Mouse (Mus musculus): ENCODE measurements around the gene Prdx5.
"Not testable (repeated sequence)": the region's sequence is repeated elsewhere in the genome, so short reads cannot be mapped to it uniquely, and the experiment has no call there.

The Prdx5 gene

DNA sequence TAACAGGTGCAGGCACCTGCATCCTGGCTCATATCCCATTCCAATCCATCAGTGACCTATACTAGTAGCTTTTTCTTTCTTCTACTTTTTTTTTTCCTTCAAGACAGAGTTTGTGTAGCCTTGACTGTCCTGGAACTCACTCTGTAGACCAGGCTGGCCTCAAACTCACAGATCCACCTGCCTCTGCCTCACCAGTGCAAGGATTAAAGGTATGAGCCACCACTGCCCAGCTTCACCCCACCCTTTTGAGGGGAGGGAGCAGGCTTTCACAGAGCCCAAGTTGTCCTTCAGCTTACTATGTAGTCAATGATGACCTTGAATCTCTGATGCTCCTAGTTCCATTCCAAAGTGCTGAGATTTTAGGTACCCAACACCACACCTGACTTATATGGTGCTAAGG, 9.5 kb upstream of the Prdx5 start:
- DNase-seq (ENCODE audit: low read depth in 1 of 2, low spot score in 2 of 2) = no peak

DNA sequence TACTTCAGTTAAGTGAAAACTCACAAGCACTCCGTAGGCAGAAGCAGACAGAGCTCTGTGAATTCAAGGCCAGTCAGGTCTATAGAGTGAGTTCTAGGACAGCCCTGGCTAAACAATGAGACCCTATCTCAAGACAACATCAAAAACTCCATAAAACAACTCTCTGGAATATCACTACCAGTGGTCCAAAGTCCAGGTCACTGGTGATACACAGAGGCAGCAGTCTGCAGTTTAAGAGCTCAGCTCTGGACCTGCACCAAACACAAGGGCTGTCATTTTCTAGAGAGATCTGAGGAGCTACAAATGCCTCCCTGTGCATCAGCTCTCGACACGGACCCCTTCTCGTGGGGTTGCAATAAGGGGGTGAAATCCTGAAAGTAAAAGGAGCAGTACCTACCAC, 8.4 kb upstream of the Prdx5 start:
- DNase-seq (ENCODE audit: low read depth in 1 of 2, low spot score in 2 of 2) = no peak

DNA sequence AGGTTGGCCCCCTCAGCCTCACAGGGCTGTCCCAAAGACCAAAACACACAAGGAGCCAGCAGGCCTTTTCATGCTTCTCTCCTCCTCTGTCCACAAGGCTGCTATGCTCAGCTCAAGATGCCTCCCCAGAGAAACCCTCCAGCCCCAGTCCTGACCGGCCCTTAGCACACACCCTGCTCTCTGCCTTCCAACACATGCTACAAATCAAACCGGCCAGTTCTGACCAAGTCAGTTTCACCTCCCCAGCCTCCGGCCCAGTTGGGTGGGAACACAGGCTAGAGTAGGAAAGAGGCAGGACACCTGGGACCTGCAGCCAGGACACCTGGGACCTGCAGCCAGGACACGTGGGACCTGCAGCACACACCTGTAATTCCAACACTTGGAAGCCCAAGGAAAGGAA, 6.6 kb upstream of the Prdx5 start:
- DNase-seq (ENCODE audit: low read depth in 1 of 2, low spot score in 2 of 2) = no peak

DNA sequence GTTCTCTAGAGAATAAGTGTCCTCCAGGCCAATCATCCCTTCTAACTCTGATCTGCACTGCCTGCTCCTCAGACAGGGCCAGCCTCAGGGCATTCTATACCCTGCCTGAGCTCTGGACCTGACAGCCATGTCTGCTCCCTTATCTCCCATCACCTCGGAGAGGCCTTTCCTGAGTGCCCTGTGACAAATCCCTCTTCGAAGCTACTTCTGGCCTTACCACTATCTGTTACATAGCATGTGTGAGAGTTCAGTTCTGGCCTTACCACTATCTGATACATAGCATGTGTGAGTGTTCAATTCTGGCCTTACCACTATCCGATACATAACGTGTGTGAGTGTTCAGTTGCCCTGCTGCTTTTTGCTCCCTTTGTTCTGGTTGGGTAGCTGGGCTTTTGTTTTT, 5.4 kb upstream of the Prdx5 start:
- no peak for DNase-seq (ENCODE audit: low read depth in 1 of 2, low spot score in 2 of 2)

DNA sequence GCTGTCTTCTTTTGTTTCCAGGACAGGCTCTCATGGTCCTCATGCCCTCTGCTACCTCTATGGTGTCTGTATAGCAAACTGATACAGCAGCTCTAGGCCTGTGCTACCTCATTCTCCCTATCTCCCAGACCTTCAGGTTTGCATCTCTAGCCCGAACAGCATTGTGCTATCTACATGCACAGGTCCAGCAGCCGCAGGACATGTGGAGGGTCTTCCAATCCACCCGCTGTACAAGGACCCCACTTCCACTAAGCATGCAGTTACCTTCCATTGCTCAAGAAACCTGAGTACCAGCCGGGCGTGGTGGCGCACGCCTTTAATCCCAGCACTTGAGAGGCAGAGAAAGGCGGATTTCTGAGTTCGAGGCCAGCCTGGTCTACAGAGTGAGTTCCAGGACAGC, 4.6 kb upstream of the Prdx5 start:
- DNase-seq (ENCODE audit: low read depth in 1 of 2, low spot score in 2 of 2) = no peak

DNA sequence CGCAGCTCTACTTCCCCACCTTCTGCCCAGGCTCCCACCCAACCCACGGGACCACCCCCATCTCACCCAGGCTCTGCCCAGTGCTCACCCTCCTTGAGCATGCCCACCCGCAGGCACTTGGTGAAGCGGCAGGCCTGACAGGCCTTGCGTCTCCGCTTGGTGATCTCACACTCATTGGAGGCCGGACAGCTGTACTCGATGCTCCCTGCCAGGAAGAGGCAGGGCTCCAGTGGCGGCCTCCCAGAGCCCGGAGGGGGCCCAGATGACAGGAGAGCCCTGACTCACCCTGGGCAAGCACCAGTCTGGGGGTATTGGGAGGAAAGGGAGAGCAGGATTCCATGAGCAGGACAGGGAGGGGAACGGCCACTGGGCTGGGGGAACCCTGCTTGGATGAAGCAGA, 4.1 kb upstream of the Prdx5 start:
- DNase-seq (ENCODE audit: low read depth in 1 of 2, low spot score in 2 of 2) = no peak

DNA sequence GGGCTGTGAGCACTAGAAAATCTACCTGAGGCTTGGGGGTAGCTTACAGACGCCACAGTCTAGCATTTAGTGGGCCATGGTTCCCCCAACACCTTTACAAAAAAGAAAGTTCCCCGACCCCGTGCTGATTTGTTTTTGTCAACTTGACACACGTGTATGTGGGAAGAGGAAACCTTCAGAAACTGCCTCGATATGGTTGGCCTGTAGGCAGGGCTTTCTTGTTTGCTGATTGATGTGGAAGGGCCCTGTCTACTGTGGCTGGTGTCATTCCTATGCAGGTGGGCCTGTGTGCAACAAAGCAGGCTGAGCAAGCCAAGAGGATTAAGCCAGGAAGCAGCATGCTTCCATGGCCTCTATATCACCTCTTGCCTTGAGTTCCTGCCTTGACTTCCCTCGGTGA, 3.1 kb upstream of the Prdx5 start:
- no peak for DNase-seq (ENCODE audit: low read depth in 1 of 2, low spot score in 2 of 2)

DNA sequence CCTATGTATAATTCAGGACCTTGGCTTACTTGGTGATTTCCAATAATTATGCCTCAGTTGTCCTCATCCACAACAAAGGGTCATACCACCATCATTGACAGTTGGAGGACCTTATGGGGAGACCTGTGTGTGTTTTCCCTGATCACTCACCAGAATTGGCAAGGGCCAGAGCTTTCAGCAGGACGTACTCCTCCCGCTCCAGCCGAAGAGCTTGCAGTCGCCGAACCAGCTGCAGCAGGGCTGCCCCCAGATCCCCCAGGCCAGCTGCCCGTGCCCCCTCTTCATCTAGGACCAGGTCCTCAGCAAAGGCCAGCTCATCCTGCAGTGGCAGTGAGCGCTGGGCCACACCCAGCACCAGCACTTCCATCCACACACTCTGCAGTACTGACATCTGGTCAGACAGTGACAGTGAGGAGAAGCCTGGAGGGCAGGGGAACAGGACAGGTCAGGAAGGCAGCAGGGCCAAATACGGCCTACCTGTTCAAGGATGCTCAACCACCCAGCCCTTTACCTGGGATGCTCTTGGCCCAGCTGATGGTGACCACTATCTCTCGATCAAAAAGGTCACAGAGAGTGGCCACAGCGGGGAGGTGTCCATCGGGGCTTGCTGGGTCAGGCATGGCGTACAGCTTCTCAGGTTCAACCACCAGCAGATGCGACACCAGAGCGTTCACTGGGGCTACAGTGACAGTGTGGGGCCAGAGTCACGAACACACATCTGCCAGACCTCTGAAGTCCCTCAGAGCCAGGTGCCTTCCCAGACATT, 2.5 kb upstream of the Prdx5 start:
- no peak for DNase-seq (ENCODE audit: low read depth in 1 of 2, low spot score in 2 of 2)

DNA sequence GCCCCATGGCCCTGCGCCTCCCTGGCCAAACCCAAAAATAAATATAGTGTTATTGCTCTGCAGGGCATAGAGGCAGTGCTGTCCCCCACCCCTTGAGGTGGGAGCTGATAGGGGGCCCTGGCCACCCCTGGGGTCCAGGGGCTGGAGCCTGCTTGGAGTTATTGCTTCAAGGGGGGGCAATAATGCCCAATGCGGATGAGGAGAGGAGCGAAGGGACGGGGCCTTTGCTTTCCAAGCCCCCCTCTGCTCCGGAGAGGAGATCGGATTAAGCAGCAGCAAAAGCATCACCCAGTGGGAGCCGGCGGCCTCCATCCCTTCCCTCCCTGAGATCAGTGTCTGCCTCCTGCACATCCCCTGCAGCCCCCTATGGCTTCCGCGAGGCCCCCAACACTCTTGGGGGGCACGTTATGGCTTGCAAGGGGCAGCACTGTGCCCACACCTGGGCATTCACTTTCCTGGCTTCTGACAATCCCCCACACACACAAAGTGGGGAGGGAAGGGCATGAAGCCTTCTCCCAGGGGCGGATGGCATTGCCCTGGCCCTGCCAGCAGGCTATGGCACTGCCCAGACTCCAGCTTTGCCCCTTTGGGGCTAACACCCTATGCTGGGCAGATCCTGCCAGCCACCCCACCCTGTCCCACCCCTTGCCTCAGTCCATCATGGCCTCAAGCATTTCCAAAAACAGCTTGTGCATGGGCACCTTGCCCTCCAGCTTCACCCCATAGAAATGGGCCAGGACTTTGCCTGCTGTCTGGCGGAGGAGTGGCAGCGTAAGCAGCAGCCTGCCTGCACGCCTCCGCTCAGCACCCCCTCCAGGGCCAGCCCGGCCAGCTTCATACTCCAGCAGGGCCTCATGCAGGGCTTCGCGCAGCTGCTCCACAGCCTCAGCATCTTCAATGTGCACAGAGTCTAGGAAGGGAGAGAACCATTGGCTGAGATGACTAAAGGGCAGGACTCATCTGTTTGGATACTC, 1.5 kb upstream of the Prdx5 start:
- DNase-seq (ENCODE audit: low read depth in 1 of 2, low spot score in 2 of 2) = no peak

DNA sequence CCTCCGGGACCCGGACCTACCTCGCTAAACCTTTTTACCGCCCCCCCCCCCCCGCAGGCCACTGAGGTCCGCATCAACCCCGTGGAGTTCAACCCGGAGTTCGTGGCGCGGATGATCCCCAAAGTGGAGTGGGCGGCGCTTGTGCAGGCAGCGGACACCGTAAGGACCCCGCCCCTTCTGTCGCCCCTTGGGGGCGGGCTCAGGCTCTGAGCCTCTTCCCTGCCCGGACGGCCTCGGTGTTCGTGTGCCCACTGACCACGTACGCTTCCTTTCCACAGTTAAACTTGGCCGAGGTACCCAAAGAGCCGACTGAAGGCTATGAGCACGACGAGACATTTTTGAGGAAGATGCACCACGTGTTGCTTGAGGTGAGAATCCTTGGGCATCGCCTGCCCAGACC, 400 bp upstream of the Prdx5 start:
- DNase-seq (ENCODE audit: low read depth in 1 of 2, low spot score in 2 of 2) = not testable (repeated sequence)

DNA sequence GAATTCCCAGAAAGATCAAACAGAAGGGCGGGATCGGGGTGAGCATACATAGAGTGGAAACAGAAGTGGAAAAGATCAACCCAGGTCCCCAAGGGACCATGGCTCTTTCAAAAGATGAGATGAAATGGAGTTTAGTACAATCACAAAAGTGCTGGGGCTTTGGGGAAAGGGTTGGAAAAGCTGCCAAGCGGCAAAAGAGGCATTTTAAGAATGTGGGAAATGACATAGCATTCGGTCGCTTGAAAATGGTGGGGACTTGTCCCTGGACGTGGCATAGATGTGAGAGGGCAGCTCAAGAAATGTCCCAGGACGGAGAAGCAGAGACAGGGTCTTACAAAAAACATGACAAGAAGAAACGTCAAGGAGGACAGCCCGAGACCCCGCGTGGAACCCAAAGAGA, 885 bp downstream of the Prdx5 start:
- DNase-seq (ENCODE audit: low read depth in 1 of 2, low spot score in 2 of 2) = no peak

DNA sequence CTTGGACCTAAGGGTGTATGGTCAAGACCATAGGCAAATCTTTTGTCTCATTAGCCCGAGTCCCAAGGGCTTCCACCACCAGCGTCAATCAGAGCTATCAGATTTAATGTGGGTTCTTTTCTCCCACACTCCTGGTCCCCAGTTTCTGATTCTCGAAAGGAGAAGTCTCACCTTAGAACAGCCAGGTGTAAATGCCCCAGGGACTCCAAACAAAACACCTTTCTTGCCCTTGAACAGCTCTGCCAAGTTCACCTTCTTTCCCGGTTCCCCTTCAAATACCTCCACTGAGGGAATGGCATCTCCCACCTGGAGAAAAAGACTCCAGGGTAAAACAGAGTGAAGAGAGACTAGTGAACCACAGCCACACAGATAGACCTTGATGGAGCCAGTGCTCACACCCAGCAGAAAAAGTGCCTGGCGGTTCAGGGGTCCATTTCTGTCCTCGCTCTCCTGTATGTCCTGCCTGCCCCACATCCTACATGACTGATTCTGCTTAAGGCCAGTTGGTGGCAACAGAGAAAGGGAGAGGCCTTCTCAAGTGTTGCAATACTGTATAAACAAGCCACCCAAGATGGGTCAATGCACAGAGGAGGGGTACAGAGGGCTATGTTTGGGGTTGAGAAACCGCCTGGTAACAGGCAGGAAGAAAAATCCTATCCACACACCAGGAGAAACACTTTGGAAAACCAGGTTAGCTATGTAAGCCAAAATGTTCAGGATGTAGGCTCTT, 1.9 kb downstream of the Prdx5 start:
- no peak for DNase-seq (ENCODE audit: low read depth in 1 of 2, low spot score in 2 of 2)

DNA sequence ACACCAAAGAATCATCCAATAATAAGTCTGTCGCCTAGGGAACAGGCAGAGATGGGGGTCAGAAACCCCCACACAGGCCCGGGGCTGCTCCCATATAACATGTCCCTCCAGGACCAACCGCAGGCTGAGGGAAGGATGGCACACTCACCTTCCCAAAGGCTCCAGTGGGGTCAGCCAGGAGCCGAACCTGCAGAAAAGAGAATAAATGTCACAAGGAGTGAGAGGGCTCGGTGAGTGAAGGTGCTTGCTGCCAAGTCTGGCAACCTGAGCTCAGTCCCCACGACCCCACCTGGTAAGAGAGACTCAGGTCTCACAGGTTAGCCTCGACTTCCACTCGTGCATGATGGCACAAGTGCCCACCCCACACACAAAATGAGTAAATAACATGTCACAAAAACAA, 2.8 kb downstream of the Prdx5 start:
- no peak for DNase-seq (ENCODE audit: low read depth in 1 of 2, low spot score in 2 of 2)

DNA sequence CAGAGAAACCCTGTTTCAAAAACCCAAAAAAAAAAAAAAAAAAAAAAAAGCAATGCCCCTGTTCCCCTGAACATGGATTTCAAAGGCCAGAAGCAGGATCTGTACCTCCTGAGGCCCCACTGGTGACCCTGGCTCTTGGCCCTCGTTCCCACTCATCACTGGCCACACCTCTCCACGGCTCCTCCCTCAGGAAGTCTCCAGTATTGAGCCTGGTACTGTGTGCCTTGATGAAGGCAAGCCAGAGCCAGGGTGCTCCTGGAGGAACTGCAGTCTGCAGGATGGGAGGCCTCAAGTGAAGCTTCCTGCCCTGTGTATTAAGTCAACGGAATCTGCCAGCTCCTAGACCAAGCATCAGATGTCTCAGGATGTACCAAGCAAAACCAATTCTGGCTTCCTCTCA, 3.7 kb downstream of the Prdx5 start:
- no peak for DNase-seq (ENCODE audit: low read depth in 1 of 2, low spot score in 2 of 2)

DNA sequence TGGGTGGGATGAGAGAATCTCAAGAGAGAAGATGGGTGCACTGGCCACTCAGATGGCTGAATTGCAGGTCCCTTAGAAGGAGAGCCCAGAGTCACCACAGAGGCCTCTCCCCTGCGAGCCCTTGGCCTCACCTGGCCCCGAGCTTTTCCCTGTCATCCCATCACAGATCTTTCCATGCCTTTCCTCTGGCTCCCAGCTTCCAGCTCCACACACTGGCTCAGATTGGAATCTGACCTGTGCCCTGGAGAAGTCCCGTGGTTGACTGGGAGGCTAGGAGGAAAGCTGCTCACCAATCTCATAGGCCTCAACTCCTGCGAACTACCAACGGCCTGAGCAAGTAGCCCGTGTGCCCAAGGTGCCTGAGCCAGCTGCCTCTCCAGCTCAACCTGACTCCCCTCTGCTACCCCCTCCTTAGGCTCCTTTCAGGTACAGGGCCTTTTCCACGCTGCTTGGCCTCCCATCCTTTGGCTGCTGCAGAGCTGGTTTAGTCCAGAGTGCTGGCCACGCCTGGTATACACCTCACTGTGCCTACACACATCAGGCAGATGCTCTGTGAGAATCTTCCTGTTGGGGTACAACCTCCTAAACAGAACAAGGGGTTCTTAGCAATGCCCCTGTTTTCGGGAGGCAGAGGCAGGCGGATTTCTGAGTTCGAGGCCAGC, 4.3 kb downstream of the Prdx5 start:
- DNase-seq (ENCODE audit: low read depth in 1 of 2, low spot score in 2 of 2) = no peak

DNA sequence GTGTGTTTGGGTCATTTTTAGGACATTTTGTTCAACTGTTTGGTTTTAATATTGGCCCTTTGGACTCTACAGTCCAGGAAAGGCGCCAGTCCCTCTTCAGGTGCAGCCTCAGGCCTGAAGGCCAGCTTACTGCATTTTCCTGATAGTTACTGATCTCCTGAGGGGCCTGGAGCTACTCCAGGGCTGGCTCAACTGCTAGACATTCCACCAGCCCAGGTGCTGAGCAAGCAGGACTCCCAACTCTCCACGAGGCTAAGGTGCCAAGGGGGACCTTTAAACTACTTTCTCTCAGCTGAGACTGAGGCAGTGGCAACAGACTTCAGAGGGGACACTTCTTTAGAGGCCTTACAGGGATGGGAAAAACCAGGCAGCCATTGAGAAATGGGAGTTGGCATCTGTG, 5.1 kb downstream of the Prdx5 start:
- DNase-seq (ENCODE audit: low read depth in 1 of 2, low spot score in 2 of 2) = no peak

DNA sequence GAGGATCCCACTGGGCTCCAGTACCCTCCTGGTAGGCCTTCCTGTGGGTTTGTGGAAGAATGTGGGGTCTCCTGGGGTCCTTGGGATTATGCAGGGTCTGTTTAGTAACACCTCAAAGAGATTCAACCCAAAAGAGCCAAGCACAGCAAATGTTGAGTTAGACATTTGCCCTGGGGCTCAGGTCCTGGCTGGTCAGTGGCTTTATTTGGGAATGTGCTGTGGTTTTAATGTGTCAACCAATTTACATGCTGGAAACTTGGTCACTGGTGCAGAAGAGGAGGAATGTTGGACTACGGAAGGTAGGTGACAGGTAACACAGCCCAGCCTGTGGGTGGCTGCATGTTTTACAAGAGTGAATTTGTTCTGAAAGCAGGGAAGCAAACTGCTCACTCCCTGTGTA, 6.9 kb downstream of the Prdx5 start:
- DNase-seq (ENCODE audit: low read depth in 1 of 2, low spot score in 2 of 2) = no peak

DNA sequence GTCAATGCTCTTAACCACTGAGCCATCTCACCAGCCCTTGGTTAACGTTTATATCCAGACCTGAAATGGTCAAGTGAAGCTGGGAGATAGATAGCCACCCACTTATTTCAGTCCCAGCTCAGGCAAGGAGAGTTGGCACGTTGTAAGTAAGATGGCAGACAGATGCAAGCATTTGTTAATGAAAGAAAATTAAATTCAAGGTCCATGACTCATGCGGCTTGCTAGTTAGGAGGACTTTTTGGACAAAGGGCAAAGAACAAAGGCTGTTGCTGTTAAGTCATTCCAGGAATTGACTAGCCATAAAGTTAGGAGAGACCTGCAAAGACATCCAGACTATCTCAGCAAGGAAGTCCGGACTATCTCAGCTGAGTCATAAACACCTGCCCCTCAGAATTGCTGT, 10.3 kb downstream of the Prdx5 start:
- no peak for DNase-seq (ENCODE audit: low read depth in 1 of 2, low spot score in 2 of 2)

DNA sequence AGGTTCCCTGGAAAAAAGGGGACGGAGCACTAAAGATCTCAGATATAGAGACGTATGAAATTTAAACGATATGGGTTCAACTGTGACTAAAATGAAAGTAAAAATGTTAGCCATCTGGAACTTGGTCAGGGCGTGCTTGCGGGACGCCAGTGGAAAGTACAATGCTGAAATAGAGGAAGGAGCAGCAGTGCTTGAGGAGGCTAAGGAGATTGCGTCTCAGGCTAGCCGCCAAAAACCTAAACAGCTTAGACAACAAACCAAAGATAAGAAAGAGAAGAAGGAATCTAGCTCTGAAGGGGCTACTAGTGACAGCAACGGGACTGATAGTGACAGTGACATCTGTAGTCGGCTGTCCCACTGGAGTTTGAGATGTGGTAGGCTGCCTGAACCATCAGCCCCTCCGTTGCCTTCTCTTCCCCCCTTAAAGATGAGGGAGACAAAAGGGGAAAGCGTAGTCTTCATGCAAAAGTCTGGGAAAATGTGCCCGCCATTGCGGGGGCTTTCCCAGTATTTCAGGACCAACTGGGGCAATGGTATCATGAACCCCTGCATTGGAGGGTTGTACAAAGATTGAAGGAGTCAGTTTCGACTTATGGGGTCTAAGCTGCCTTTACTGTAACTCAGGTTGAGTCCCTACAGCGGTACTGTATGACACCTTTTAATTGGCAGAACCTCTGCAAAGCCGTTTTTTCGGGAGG, 14.1 kb downstream of the Prdx5 start:
- not testable (repeated sequence) for DNase-seq (ENCODE audit: low read depth in 1 of 2, low spot score in 2 of 2)

DNA sequence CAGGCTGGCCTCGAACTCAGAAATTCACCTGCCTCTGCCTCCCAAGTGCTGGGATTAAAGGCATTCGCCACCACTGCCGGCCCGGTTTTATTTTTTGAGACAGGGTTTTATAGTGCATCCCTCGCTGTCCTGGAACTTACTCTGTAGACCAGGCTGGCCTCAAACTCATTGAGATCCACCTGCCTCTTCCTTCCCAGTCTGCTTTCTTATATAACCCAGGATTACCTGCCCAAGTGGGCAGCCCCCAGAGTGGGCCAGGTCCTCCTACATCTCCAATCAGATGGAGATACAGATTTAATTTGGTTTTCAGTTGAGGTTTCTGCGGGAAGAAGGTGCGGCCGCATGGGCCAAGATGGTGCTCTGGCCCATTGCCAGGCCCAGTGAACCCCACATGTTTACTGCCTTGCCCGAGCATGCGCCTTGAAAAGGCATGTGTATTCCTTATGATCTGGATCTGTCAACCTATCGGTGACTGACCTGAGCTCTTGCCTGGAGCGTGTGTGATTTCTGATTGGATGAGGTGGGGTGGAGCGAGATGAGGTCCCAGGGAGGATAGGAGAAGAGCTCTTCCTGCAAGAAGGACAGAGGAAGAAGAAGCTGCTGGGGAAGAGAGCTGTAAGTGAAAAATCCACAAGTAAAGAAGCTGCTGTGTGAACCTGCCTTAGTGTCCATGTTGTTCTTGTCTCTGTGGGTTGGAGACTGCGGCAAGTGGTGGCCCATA, 16.0 kb downstream of the Prdx5 start:
- DNase-seq (ENCODE audit: low read depth in 1 of 2, low spot score in 2 of 2) = no peak

All from monocyte, adult 2 months (primary cell).